Mouse (Mus musculus) cortical plate, adult 2 months (tissue): ENCODE measurements around the gene Bin2.

ENCODE experiments used
- CTCF ChIP-seq: fragments of 200-500 bp; IDR thresholded peaks from 2 replicates; pipeline ENCODE4 v1.5.1; 2011; ENCODE audit warnings: mild to moderate bottlenecking, control low read depth, low read length; ENCODE audit not compliant: insufficient read depth; ENCODE audit errors: extremely low read depth
- POLR2A ChIP-seq: fragments of 200-500 bp; IDR thresholded peaks from 2 replicates; pipeline ENCODE4 v1.6.1; 2011; ENCODE audit warnings: mild to moderate bottlenecking, low read length, control low read depth; ENCODE audit not compliant: insufficient read depth; ENCODE audit errors: extremely low read depth

- TF ChIP-seq CTCF: no peak
- TF ChIP-seq POLR2A: no peak
These were observed 50.2 kb downstream of the Bin2 start for GRCm38 (mm10) chr15:100619200-100619599.
